In genomic region chr16:5382228-5382884, GRCm38 (mm10) we compare ENCODE assay signal across 11 mouse cellular contexts.
DNase-seq lines count a peak whose midpoint lies in the region; ATAC-seq and TF ChIP-seq lines count a peak whose summit lies in the region.
"Had no signal": no experiment of that assay in that cellular context is flagged by ENCODE, and none has a peak within 500 bp of the region (broad histone marks: within the 10 kb centered on the region; RNA-seq: fewer than 3 reads in every experiment).

No protein-coding gene starts in this region.

- 27% methylated on average over 6 of the region's 6 CpGs for WGBS in forebrain, embryonic 13.5 days
- WGBS in forebrain, embryonic 12.5 days = 34% methylated on average over 6 of the region's 6 CpGs
- 34% methylated on average over 6 of the region's 6 CpGs for WGBS in embryonic facial prominence, embryonic 10.5 days
- 25% methylated on average over 6 of the region's 6 CpGs for WGBS in midbrain, postnatal 0 days

- no peaks in the 10 kb centered on the region for H3K27me3 ChIP-seq in forebrain, embryonic 13.5 days
- no peaks in the 10 kb centered on the region for H3K27me3 ChIP-seq in forebrain, embryonic 12.5 days
- H3K27me3 ChIP-seq in embryonic facial prominence, embryonic 10.5 days (replicated peaks; ENCODE audit: low read depth, poor library complexity, severe bottlenecking) = no peaks in the 10 kb centered on the region
- no peaks in the 10 kb centered on the region for H3K27me3 ChIP-seq in midbrain, postnatal 0 days (ENCODE audit: insufficient read depth, low read length)

- DNase-seq in layer of hippocampus, adult 8-10 months (ENCODE audit: low spot score in 2 of 2) = peak; percentile 33 to 42
- no peak for DNase-seq in layer of hippocampus, postnatal 36 days
- peak; percentile 15 for DNase-seq in embryonic facial prominence, embryonic 10.5 days (ENCODE audit: low spot score)
- peak; percentile 47 for DNase-seq in midbrain, postnatal 0 days (ENCODE audit: low spot score)
- no peak for DNase-seq in urinary bladder, postnatal 36 days (ENCODE audit: low spot score in 2 of 2)
- no peak for DNase-seq in heart, postnatal 36 days
- DNase-seq: cerebellum, adult 2 months; kidney, adult 8-10 months; liver had no signal

- TF ChIP-seq CTCF in midbrain, postnatal 0 days (IDR thresholded peaks at IDR 0.05) = no peak

- intact Hi-C loops in heart, postnatal 36 days (cut with DNase I) = no loop called here

- no peaks in the 10 kb centered on the region for H3K36me3 ChIP-seq in forebrain, embryonic 13.5 days (ENCODE audit: poor library complexity, severe bottlenecking)
- no peaks in the 10 kb centered on the region for H3K36me3 ChIP-seq in forebrain, embryonic 12.5 days (replicated peaks)
- H3K36me3 ChIP-seq in embryonic facial prominence, embryonic 10.5 days (replicated peaks) = no peaks in the 10 kb centered on the region
- H3K36me3 ChIP-seq in midbrain, postnatal 0 days (ENCODE audit: insufficient read depth, low read length) = no peaks in the 10 kb centered on the region

- H3K4me2 ChIP-seq in forebrain, embryonic 13.5 days = no peak overlapping the region
- H3K4me2 ChIP-seq in forebrain, embryonic 12.5 days = no peak overlapping the region
- no peak overlapping the region for H3K4me2 ChIP-seq in midbrain, postnatal 0 days (ENCODE audit: low read depth, low read length, poor library complexity, severe bottlenecking)

- H3K27ac ChIP-seq in forebrain, embryonic 13.5 days = peak overlapping the region; percentile 45; the same call in 1 of the 2 replicates
- no peak overlapping the region for H3K27ac ChIP-seq in forebrain, embryonic 12.5 days
- H3K27ac ChIP-seq in embryonic facial prominence, embryonic 10.5 days (replicated peaks) = no peak overlapping the region; the same call in 1 of the 2 replicates
- H3K27ac ChIP-seq in midbrain, postnatal 0 days (ENCODE audit: low read depth, low read length) = 0 out of 2 replicates have a peak overlapping the region, but pooled peaks have one; percentile 0

- no peak overlapping the region for H3K9ac ChIP-seq in forebrain, embryonic 13.5 days
- no peak overlapping the region for H3K9ac ChIP-seq in forebrain, embryonic 12.5 days
- H3K9ac ChIP-seq in midbrain, postnatal 0 days (replicated peaks; ENCODE audit: low read length, poor library complexity, severe bottlenecking) = no peak overlapping the region

- no peak overlapping the region for H3K4me3 ChIP-seq in forebrain, embryonic 13.5 days
- no peak overlapping the region for H3K4me3 ChIP-seq in forebrain, embryonic 12.5 days (replicated peaks)
- H3K4me3 ChIP-seq in embryonic facial prominence, embryonic 10.5 days = no peak overlapping the region
- H3K4me3 ChIP-seq in midbrain, postnatal 0 days (ENCODE audit: low read depth, low read length) = no peak overlapping the region

- ATAC-seq in forebrain, embryonic 13.5 days = peak; percentile 92
- ATAC-seq in forebrain, embryonic 12.5 days (ENCODE audit: low FRiP score) = no peak
- no peak for ATAC-seq in midbrain, postnatal 0 days (ENCODE audit: low FRiP score)

- peaks cover 8% of the 10 kb centered on the region for H3K4me1 ChIP-seq in forebrain, embryonic 13.5 days
- peaks cover 9% of the 10 kb centered on the region for H3K4me1 ChIP-seq in forebrain, embryonic 12.5 days
- H3K4me1 ChIP-seq in embryonic facial prominence, embryonic 10.5 days = peaks cover 10% of the 10 kb centered on the region
- no peaks in the 10 kb centered on the region for H3K4me1 ChIP-seq in midbrain, postnatal 0 days (ENCODE audit: insufficient read depth, low read length)

- no peaks in the 10 kb centered on the region for H3K9me3 ChIP-seq in forebrain, embryonic 13.5 days (replicated peaks)
- no peaks in the 10 kb centered on the region for H3K9me3 ChIP-seq in forebrain, embryonic 12.5 days
- no peaks in the 10 kb centered on the region for H3K9me3 ChIP-seq in embryonic facial prominence, embryonic 10.5 days
- no peaks in the 10 kb centered on the region for H3K9me3 ChIP-seq in midbrain, postnatal 0 days (ENCODE audit: low read length)

Comparison
In these comparisons a context has a peak if more than half of its experiments do, and no peak if none do; other contexts are left out.
1. H3K27ac ChIP-seq: peak in forebrain, embryonic 13.5 days (single experiment) and midbrain, postnatal 0 days (single experiment); none in forebrain, embryonic 12.5 days (single experiment) and embryonic facial prominence, embryonic 10.5 days (single experiment).
2. DNase-seq: peak in layer of hippocampus, adult 8-10 months (2 of 2), embryonic facial prominence, embryonic 10.5 days (single experiment) and midbrain, postnatal 0 days (single experiment); none in layer of hippocampus, postnatal 36 days (0 of 2), urinary bladder, postnatal 36 days (0 of 2) and heart, postnatal 36 days (0 of 2).